Mouse (Mus musculus): Measurements from ENCODE around the gene Fnbp1l. TPM values are rescaled to one million over a fixed set of nuclear protein-coding genes. Genes with fewer than 3 reads are reported as not detected.

Gene Fnbp1l
- polyA plus RNA-seq, 2 experiments, result 47.5 to 80.4 TPM

DNA sequence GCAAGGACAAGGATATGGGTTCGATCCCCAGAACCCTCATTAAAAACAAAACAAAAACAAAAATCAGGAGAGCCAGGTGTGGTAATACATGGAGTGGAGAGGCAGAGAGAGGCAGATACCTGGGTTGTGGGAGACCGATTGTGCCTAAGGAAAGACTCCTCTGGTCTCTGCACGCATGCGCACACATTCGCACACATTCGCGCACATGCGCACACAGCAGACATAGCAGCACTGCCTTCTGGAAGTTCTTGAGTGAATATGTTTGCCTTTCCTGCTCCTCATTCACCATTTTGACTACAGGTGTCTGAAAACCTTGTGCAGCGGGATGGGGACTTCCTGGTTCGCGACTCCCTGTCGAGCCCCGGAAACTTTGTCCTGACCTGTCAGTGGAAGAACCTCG is 111.7 kb downstream of the Fnbp1l start:
- Histone ChIP-seq H3K4me3 (replicated peaks; ENCODE audit: low read length) (no peak overlapping the region), H3K4me2 (replicated peaks; ENCODE audit: low read depth, low read length, severe bottlenecking) (no peak overlapping the region), H3K4me1 (ENCODE audit: control insufficient read depth, insufficient read depth, low read length) (peaks cover 30% of the 10 kb centered on the region), H3K27me3 (ENCODE audit: control insufficient read depth, insufficient read depth, low read length) (no peaks in the 10 kb centered on the region), H3K9ac (ENCODE audit: low read depth, low read length, severe bottlenecking) (no peak overlapping the region), H3K9me3 (ENCODE audit: control insufficient read depth, low read length) (no peaks in the 10 kb centered on the region), H3K36me3 (ENCODE audit: control insufficient read depth, insufficient read depth, low read length) (no peaks in the 10 kb centered on the region), H3K27ac (replicated peaks; ENCODE audit: low read depth, low read length) (no peak overlapping the region)
- DNase-seq (ENCODE audit: low spot score), result no peak
- no peak for TF ChIP-seq POLR2A (IDR thresholded peaks at IDR 0.05; ENCODE audit: borderline replicate concordance, extremely low read depth, insufficient read depth, insufficient read length)
- no peak for ATAC-seq (ENCODE audit: low FRiP score, low read depth)
- 95% methylated on average over 14 of the region's 14 CpGs for WGBS

DNA sequence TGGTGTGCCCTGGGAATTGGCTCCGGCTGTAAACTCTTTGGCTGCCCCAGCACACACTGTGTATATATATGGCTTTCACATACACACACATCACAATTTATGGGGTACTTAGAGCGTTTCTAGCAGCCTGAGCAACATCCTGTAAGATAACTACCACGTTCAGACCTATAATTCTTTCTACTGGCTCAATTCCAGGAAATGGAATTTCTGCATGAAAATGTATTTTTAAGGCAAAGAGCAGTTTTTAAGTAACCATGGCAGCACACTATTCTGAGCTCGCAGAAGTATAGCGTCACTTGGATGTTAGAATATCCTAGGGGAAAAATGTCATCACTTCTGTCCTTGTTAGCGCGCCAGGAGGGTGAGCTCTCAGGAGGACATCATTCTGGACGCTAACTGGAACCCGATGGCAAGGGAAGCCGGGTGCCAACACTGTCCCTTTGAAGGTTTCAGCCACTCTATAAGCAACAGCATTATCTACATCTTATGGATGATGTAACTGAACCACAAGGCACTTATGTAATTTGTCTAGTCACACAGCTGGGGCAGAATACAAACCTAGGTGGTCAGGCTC is 113.1 kb downstream of the Fnbp1l start:
- 39% methylated on average over 10 of the region's 10 CpGs for WGBS
- no peak overlapping the region for H3K4me3 ChIP-seq (replicated peaks; ENCODE audit: low read length)
- DNase-seq (ENCODE audit: low spot score), result peak; percentile 69
- H3K9me3 ChIP-seq (ENCODE audit: control insufficient read depth, low read length), result no peaks in the 10 kb centered on the region
- peak; percentile 69 for ATAC-seq (ENCODE audit: low FRiP score, low read depth)
- TF ChIP-seq POLR2A (IDR thresholded peaks at IDR 0.05; ENCODE audit: borderline replicate concordance, extremely low read depth, insufficient read depth, insufficient read length), result no peak
- peaks cover 30% of the 10 kb centered on the region for H3K4me1 ChIP-seq (ENCODE audit: control insufficient read depth, insufficient read depth, low read length)
- no peak overlapping the region for H3K9ac ChIP-seq (ENCODE audit: low read depth, low read length, severe bottlenecking)
- no peaks in the 10 kb centered on the region for H3K27me3 ChIP-seq (ENCODE audit: control insufficient read depth, insufficient read depth, low read length)
- no peak overlapping the region for H3K27ac ChIP-seq (replicated peaks; ENCODE audit: low read depth, low read length)
- no peaks in the 10 kb centered on the region for H3K36me3 ChIP-seq (ENCODE audit: control insufficient read depth, insufficient read depth, low read length)
- no peak overlapping the region for H3K4me2 ChIP-seq (replicated peaks; ENCODE audit: low read depth, low read length, severe bottlenecking)

DNA sequence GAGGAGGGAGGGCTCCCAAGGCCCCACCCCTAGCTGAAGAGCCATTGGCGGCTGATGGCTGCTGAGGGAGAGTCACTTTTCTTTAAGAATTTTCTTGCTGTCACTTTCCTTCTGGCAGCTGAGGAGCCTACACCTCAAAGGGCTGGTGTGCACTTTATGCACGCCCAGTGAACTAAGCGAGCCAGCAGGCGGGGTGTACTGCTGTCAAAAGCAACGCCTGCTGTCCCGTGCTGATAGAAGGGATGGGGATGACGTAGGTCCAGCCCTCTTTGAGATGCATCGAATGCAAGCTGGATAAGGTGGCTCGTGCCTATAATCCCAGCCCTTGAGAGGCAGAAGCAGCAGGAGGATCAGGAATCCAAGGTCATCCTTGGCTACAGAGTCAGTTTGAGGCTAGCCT is 118.6 kb downstream of the Fnbp1l start:
- no peak for ATAC-seq (ENCODE audit: low FRiP score, low read depth)
- WGBS, result 87% methylated on average over 9 of the region's 9 CpGs
- Histone ChIP-seq H3K4me1 (ENCODE audit: control insufficient read depth, insufficient read depth, low read length) (peaks cover 17% of the 10 kb centered on the region), H3K9me3 (ENCODE audit: control insufficient read depth, low read length) (no peaks in the 10 kb centered on the region), H3K27me3 (ENCODE audit: control insufficient read depth, insufficient read depth, low read length) (no peaks in the 10 kb centered on the region), H3K27ac (replicated peaks; ENCODE audit: low read depth, low read length) (no peak overlapping the region), H3K4me3 (replicated peaks; ENCODE audit: low read length) (no peak overlapping the region), H3K4me2 (replicated peaks; ENCODE audit: low read depth, low read length, severe bottlenecking) (no peak overlapping the region), H3K9ac (ENCODE audit: low read depth, low read length, severe bottlenecking) (no peak overlapping the region), H3K36me3 (ENCODE audit: control insufficient read depth, insufficient read depth, low read length) (no peaks in the 10 kb centered on the region)
- TF ChIP-seq POLR2A (IDR thresholded peaks at IDR 0.05; ENCODE audit: borderline replicate concordance, extremely low read depth, insufficient read depth, insufficient read length), result no peak
- no peak for DNase-seq (ENCODE audit: low spot score)

DNA sequence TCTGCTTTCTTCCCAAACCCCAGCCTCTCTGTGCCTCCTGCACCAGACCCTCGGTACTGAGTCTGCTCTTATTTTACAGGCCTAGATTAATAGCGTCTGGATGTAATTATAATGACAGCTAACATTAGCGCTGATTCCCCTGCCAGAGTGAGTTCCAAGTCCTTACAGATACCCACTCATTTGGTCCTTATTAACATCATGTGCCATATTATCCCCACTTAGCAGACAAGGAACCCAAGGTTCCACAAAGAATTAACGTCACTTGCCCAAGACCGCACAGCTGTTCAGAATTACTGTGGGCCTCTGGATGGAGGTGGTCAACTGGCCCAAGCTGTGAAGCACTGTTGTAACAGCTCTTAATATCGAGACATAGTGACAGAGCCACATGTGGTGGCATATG is 119.9 kb downstream of the Fnbp1l start:
- no peak overlapping the region for H3K27ac ChIP-seq (replicated peaks; ENCODE audit: low read depth, low read length)
- TF ChIP-seq POLR2A (IDR thresholded peaks at IDR 0.05; ENCODE audit: borderline replicate concordance, extremely low read depth, insufficient read depth, insufficient read length), result no peak
- 27% methylated on average over 6 of the region's 6 CpGs for WGBS
- DNase-seq (ENCODE audit: low spot score) (no peak), ATAC-seq (ENCODE audit: low FRiP score, low read depth) (no peak)
- H3K27me3 ChIP-seq (ENCODE audit: control insufficient read depth, insufficient read depth, low read length), result no peaks in the 10 kb centered on the region
- no peaks in the 10 kb centered on the region for H3K36me3 ChIP-seq (ENCODE audit: control insufficient read depth, insufficient read depth, low read length)
- H3K9me3 ChIP-seq (ENCODE audit: control insufficient read depth, low read length), result no peaks in the 10 kb centered on the region
- H3K4me2 ChIP-seq (replicated peaks; ENCODE audit: low read depth, low read length, severe bottlenecking), result no peak overlapping the region
- H3K9ac ChIP-seq (ENCODE audit: low read depth, low read length, severe bottlenecking), result no peak overlapping the region
- no peak overlapping the region for H3K4me3 ChIP-seq (replicated peaks; ENCODE audit: low read length)
- peaks cover 17% of the 10 kb centered on the region for H3K4me1 ChIP-seq (ENCODE audit: control insufficient read depth, insufficient read depth, low read length)

DNA sequence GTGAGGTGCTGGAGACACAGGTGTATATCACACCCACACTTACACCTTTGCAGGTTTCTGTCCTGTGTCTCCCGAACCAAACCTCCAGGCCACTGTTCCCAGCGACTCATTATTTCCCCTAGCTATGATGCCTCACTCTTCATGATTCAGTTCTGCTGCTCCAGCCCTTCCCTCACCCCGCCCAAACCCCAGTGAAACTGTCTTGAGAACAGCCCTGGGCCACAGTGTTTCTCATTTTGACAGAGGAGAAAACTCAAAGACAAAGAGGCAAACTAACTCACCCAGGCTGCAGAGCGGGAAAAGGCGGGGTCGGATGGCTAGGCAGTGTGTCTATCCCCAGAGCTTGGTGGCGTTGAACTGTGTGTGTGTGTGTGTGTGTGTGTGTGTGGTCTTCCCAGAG is 121.0 kb downstream of the Fnbp1l start:
- DNase-seq (ENCODE audit: low spot score), result no peak
- H3K27ac ChIP-seq (replicated peaks; ENCODE audit: low read depth, low read length), result no peak overlapping the region
- no peaks in the 10 kb centered on the region for H3K27me3 ChIP-seq (ENCODE audit: control insufficient read depth, insufficient read depth, low read length)
- WGBS, result 80% methylated on average over 7 of the region's 7 CpGs
- no peak overlapping the region for H3K4me3 ChIP-seq (replicated peaks; ENCODE audit: low read length)
- H3K9ac ChIP-seq (ENCODE audit: low read depth, low read length, severe bottlenecking), result no peak overlapping the region
- no peaks in the 10 kb centered on the region for H3K36me3 ChIP-seq (ENCODE audit: control insufficient read depth, insufficient read depth, low read length)
- TF ChIP-seq POLR2A (IDR thresholded peaks at IDR 0.05; ENCODE audit: borderline replicate concordance, extremely low read depth, insufficient read depth, insufficient read length), result no peak
- no peaks in the 10 kb centered on the region for H3K9me3 ChIP-seq (ENCODE audit: control insufficient read depth, low read length)
- no peak for ATAC-seq (ENCODE audit: low FRiP score, low read depth)
- peaks cover 22% of the 10 kb centered on the region for H3K4me1 ChIP-seq (ENCODE audit: control insufficient read depth, insufficient read depth, low read length)
- no peak overlapping the region for H3K4me2 ChIP-seq (replicated peaks; ENCODE audit: low read depth, low read length, severe bottlenecking)

DNA sequence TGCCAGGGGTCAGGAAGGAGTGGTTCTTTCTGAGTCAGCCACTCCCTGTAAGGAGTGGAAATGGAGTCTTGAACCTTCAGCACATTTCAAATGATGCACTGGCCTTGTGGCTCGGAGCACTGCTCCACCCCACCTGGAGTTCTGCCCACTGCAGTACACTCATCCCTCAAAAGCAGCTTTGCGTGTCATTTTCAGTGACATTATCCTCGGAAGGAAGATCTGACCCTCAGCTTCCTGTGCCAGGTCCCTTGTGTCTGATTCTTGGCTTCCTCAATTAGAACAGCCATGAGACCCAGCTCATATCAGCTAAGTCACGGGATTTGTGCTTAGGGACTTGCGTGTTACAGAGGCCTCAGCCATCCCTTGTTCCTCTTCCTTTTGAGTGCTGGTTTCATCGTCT is 121.6 kb downstream of the Fnbp1l start:
- Histone ChIP-seq H3K4me3 (replicated peaks; ENCODE audit: low read length) (no peak overlapping the region), H3K4me2 (replicated peaks; ENCODE audit: low read depth, low read length, severe bottlenecking) (no peak overlapping the region), H3K9ac (ENCODE audit: low read depth, low read length, severe bottlenecking) (no peak overlapping the region), H3K36me3 (ENCODE audit: control insufficient read depth, insufficient read depth, low read length) (no peaks in the 10 kb centered on the region), H3K27ac (replicated peaks; ENCODE audit: low read depth, low read length) (no peak overlapping the region), H3K4me1 (ENCODE audit: control insufficient read depth, insufficient read depth, low read length) (peaks cover 26% of the 10 kb centered on the region), H3K27me3 (ENCODE audit: control insufficient read depth, insufficient read depth, low read length) (no peaks in the 10 kb centered on the region), H3K9me3 (ENCODE audit: control insufficient read depth, low read length) (no peaks in the 10 kb centered on the region)
- TF ChIP-seq POLR2A (IDR thresholded peaks at IDR 0.05; ENCODE audit: borderline replicate concordance, extremely low read depth, insufficient read depth, insufficient read length), result no peak
- DNase-seq (ENCODE audit: low spot score) (no peak), ATAC-seq (ENCODE audit: low FRiP score, low read depth) (no peak)
- WGBS, result 89% methylated on average over 6 of the region's 6 CpGs
